Mouse (Mus musculus) inflammation-experienced regulatory T-cells, adult 6 months (primary cell): ENCODE data around the gene Vmn1r197. TPM values are rescaled to one million over a fixed set of nuclear protein-coding genes. Genes with fewer than 3 reads are reported as not detected.
"Not testable (repeated sequence)": the region's sequence is repeated elsewhere in the genome, so short reads cannot be mapped to it uniquely, and the experiment has no call there.

Experiments
- ATAC-seq: one replicate; pipeline ENCODE4 v1.8.0; 2017
- polyA plus RNA-seq, 3 experiments: library from polyadenylated mRNA; unstranded; fragments of 100-300 nt; shearing (Covaris generic); gene quantifications; one replicate each; pipeline ENCODE4 v1.2.1; 2017

Gene Vmn1r197
- under 1 TPM in 1 of 3 experiments, not detected in 2; 0.08 TPM for polyA plus RNA-seq

GRCm38 (mm10) chr13:22324289-22324688 lies at the start of gene Vmn1r197:
Gene Vmn1r197, plus strand, starts transcription at chr13:22324589.
- no peak for ATAC-seq

GRCm38 (mm10) chr13:22284578-22284977 lies 39.8 kb upstream of the Vmn1r197 start:
- no peak for ATAC-seq

GRCm38 (mm10) chr13:22289620-22290019 lies 34.8 kb upstream of the Vmn1r197 start, which contains the start of gene Vmn1r196:
Gene Vmn1r196, plus strand, starts transcription at chr13:22289920.
- no peak for ATAC-seq

GRCm38 (mm10) chr13:22308075-22308474 lies 16.3 kb upstream of the Vmn1r197 start:
- not testable (repeated sequence) for ATAC-seq

- ATAC-seq = no peak
Observed at GRCm38 (mm10) chr13:22315361-22315760, 9.0 kb upstream of the Vmn1r197 start.

- no peak for ATAC-seq
Observed at GRCm38 (mm10) chr13:22317366-22317765, 7.0 kb upstream of the Vmn1r197 start.

GRCm38 (mm10) chr13:22320091-22320490 lies 4.3 kb upstream of the Vmn1r197 start:
- ATAC-seq = no peak

GRCm38 (mm10) chr13:22333269-22333668 lies 8.9 kb downstream of the Vmn1r197 start:
- ATAC-seq = no peak

GRCm38 (mm10) chr13:22335565-22335964 lies 11.2 kb downstream of the Vmn1r197 start:
- no peak for ATAC-seq

- ATAC-seq = no peak
Observed at GRCm38 (mm10) chr13:22350064-22350463, 25.7 kb downstream of the Vmn1r197 start, which contains the start of gene Vmn1r198. Gene Vmn1r198, plus strand, starts transcription at chr13:22350364.

GRCm38 (mm10) chr13:22350813-22351212 lies 26.4 kb downstream of the Vmn1r197 start:
- ATAC-seq = no peak

- no peak for ATAC-seq
Observed at GRCm38 (mm10) chr13:22379518-22379917, 55.1 kb downstream of the Vmn1r197 start, which contains the start of gene Vmn1r199. Gene Vmn1r199, plus strand, starts transcription at chr13:22379818.

- ATAC-seq = not testable (repeated sequence)
Observed at GRCm38 (mm10) chr13:22381128-22381527, 56.7 kb downstream of the Vmn1r197 start.

Other genes starting within 250 kb of the Vmn1r197 start
- gene Vmn1r188, start 240.1 kb upstream of the Vmn1r197 start, polyA plus RNA-seq = under 1 TPM in 1 of 3 experiments, not detected in 2; 0.07 TPM
- gene Vmn1r189, start 218.8 kb upstream of the Vmn1r197 start, polyA plus RNA-seq = not detected
- under 1 TPM in 1 of 3 experiments, not detected in 2; 0.13 TPM for gene Vmn1r191, start 140.6 kb upstream of the Vmn1r197 start, polyA plus RNA-seq
- gene Vmn1r192, start 133.4 kb upstream of the Vmn1r197 start, polyA plus RNA-seq = not detected
- gene Vmn1r193, start 101.4 kb upstream of the Vmn1r197 start, polyA plus RNA-seq = under 1 TPM in 1 of 3 experiments, not detected in 2; 0.13 TPM
- not detected for gene Vmn1r194, start 80.4 kb upstream of the Vmn1r197 start, polyA plus RNA-seq
- not detected for gene Vmn1r195, start 54.1 kb upstream of the Vmn1r197 start, polyA plus RNA-seq
- not detected for gene Vmn1r196, start 34.7 kb upstream of the Vmn1r197 start, polyA plus RNA-seq
- not detected for gene Vmn1r198, start 25.8 kb downstream of the Vmn1r197 start, polyA plus RNA-seq
- not detected for gene Vmn1r199, start 55.2 kb downstream of the Vmn1r197 start, polyA plus RNA-seq
- not detected for gene Vmn1r200, start 65.8 kb downstream of the Vmn1r197 start, polyA plus RNA-seq
- under 1 TPM in 1 of 3 experiments, not detected in 2; 0.07 TPM for gene Vmn1r201, start 147.3 kb downstream of the Vmn1r197 start, polyA plus RNA-seq
- not detected for gene Vmn1r202, start 180.8 kb downstream of the Vmn1r197 start, polyA plus RNA-seq
- gene Vmn1r203, start 193.5 kb downstream of the Vmn1r197 start, polyA plus RNA-seq = under 1 TPM in 2 of 3 experiments, not detected in 1; 0.17 to 0.18 TPM
- gene Vmn1r204, start 228.6 kb downstream of the Vmn1r197 start, polyA plus RNA-seq = not detected